Mouse (Mus musculus): ENCODE measurements around the gene Rpl24.

GRCm38 (mm10) chr16:55938761-55939160, 27.3 kb upstream of the Rpl24 start:
- TF ChIP-seq CTCF (IDR thresholded peaks at IDR 0.05; ENCODE audit: control insufficient read depth, insufficient read depth, insufficient replicate concordance, low read depth, low read length) (no peak), POLR2A (IDR thresholded peaks at IDR 0.05; ENCODE audit: control insufficient read depth, low read depth, low read length) (no peak)
